Mouse (Mus musculus) ES-E14 (cell line): ENCODE results near the gene Lrp1.

ENCODE experiments used
- CHD2 ChIP-seq: IDR thresholded peaks from 2 replicates; pipeline ENCODE4 v1.6.1; 2014; ENCODE audit warnings: mild to moderate bottlenecking, low read depth, low read length, inconsistent platforms
- HCFC1 ChIP-seq: IDR thresholded peaks from 2 replicates; pipeline ENCODE4 v1.6.1; 2012; ENCODE audit warnings: low read length, inconsistent platforms, borderline replicate concordance; ENCODE audit not compliant: insufficient read depth
- MAFK ChIP-seq: IDR thresholded peaks from 2 replicates; pipeline ENCODE4 v1.6.1; 2014; ENCODE audit warnings: mild to moderate bottlenecking, low read depth, low read length, inconsistent platforms; ENCODE audit not compliant: insufficient read depth
- ZC3H11A ChIP-seq: IDR thresholded peaks from 2 replicates; pipeline ENCODE4 v1.6.1; 2012; ENCODE audit warnings: low read depth, mild to moderate bottlenecking, inconsistent platforms, low read length, borderline replicate concordance
- ZNF384 ChIP-seq: IDR thresholded peaks from 2 replicates; pipeline ENCODE4 v1.6.1; 2012; ENCODE audit warnings: low read depth, low read length, inconsistent platforms

- TF ChIP-seq ZNF384, result no peak
- TF ChIP-seq ZC3H11A, result no peak
- no peak for TF ChIP-seq HCFC1
- TF ChIP-seq CHD2, result no peak
- TF ChIP-seq MAFK, result no peak
Measured at GRCm38 (mm10) chr10:127631261-127632214, 10.6 kb upstream of the Lrp1 start.
